Comparison of ENCODE assay signal across 7 mouse cellular contexts in genomic region chr11:44665156-44665682, GRCm38 (mm10). TPM values are rescaled to one million over a fixed set of nuclear protein-coding genes. Genes with fewer than 3 reads are reported as not detected.
DNase-seq lines count a peak whose midpoint lies in the region; ATAC-seq and TF ChIP-seq lines count a peak whose summit lies in the region.

No protein-coding gene starts in this region.

- 1% methylated on average over 18 of the region's 18 CpGs for WGBS in forebrain, embryonic 14.5 days
- 1% methylated on average over 18 of the region's 18 CpGs for WGBS in hindbrain, embryonic 11.5 days
- 1% methylated on average over 18 of the region's 18 CpGs for WGBS in limb, embryonic 14.5 days
- 4% methylated on average over 18 of the region's 18 CpGs for WGBS in midbrain, embryonic 16.5 days

- ATAC-seq in forebrain, embryonic 14.5 days, result peak; percentile 52; the same call in 1 of the 2 replicates
- peak; percentile 73 for ATAC-seq in hindbrain, embryonic 11.5 days (ENCODE audit: low FRiP score)
- ATAC-seq in limb, embryonic 14.5 days (ENCODE audit: low FRiP score, low read depth), result peak; percentile 67
- peak; percentile 85 for ATAC-seq in midbrain, embryonic 16.5 days
- no peak for ATAC-seq in erythroid progenitor cell, adult 5-6 weeks (replicated peaks; ENCODE audit: low FRiP score, poor library complexity, severe bottlenecking)

- TF ChIP-seq RAD21 in CH12.LX (IDR thresholded peaks at IDR 0.05; ENCODE audit: low read depth, low read length), result no peak

- H3K4me3 ChIP-seq in CH12.LX (replicated peaks in 1 of 3; ENCODE audit: low read depth in 2 of 3, low read length in 2 of 3, poor library complexity in 1 of 3), result peak overlapping the region; percentile 50 to 58 (median 58)
- H3K4me3 ChIP-seq in forebrain, embryonic 14.5 days (ENCODE audit: low read depth, low read length), result peak overlapping the region; percentile 4; the same call in 1 of the 2 replicates
- peak overlapping the region; percentile 17; the same call in 1 of the 2 replicates for H3K4me3 ChIP-seq in hindbrain, embryonic 11.5 days (ENCODE audit: low read depth, low read length)
- H3K4me3 ChIP-seq in limb, embryonic 14.5 days (replicated peaks; ENCODE audit: low read length), result peak overlapping the region; percentile 22
- H3K4me3 ChIP-seq in midbrain, embryonic 16.5 days (ENCODE audit: low read depth, low read length), result peak overlapping the region; percentile 18; the same call in 1 of the 2 replicates

- H3K4me2 ChIP-seq in CH12.LX (ENCODE audit: insufficient read depth, low read depth, poor library complexity, severe bottlenecking), result peak overlapping the region; percentile 73
- peak overlapping the region; percentile 46 for H3K4me2 ChIP-seq in forebrain, embryonic 14.5 days (ENCODE audit: low read length)
- peak overlapping the region; percentile 46 for H3K4me2 ChIP-seq in hindbrain, embryonic 11.5 days (replicated peaks; ENCODE audit: low read depth, low read length)
- H3K4me2 ChIP-seq in limb, embryonic 14.5 days (replicated peaks; ENCODE audit: low read depth, low read length, severe bottlenecking), result peak overlapping the region; percentile 43
- H3K4me2 ChIP-seq in midbrain, embryonic 16.5 days (ENCODE audit: low read length), result peak overlapping the region; percentile 57

- peaks cover 31% of the 10 kb centered on the region for H3K79me2 ChIP-seq in CH12.LX (replicated peaks; ENCODE audit: control insufficient read depth, extremely low read depth, insufficient read depth, poor library complexity, severe bottlenecking)

- H3K9me3 ChIP-seq in CH12.LX (replicated peaks; ENCODE audit: low read length), result no peaks in the 10 kb centered on the region
- no peaks in the 10 kb centered on the region for H3K9me3 ChIP-seq in forebrain, embryonic 14.5 days (replicated peaks; ENCODE audit: control insufficient read depth, low read length)
- no peaks in the 10 kb centered on the region for H3K9me3 ChIP-seq in hindbrain, embryonic 11.5 days (ENCODE audit: control insufficient read depth, low read length)
- H3K9me3 ChIP-seq in limb, embryonic 14.5 days (ENCODE audit: control insufficient read depth, low read length), result no peaks in the 10 kb centered on the region
- no peaks in the 10 kb centered on the region for H3K9me3 ChIP-seq in midbrain, embryonic 16.5 days (replicated peaks; ENCODE audit: control insufficient read depth, low read length, poor library complexity, severe bottlenecking)

- peak; percentile 77; the same call in 1 of the 2 replicates for TF ChIP-seq POLR2A in CH12.LX (IDR thresholded peaks at IDR 0.05; ENCODE audit: low read depth, low read length)
- TF ChIP-seq POLR2A in limb, embryonic 14.5 days (IDR thresholded peaks at IDR 0.05; ENCODE audit: borderline replicate concordance, extremely low read depth, insufficient read depth, insufficient read length), result 0 out of 2 replicates have a peak, but pooled peaks have one; percentile 23

- dilution Hi-C loops in CH12.LX (cut with MboI; ENCODE audit: extremely low pct_ligation_motif_present, extremely low pct_unique_long_range_greater_than_20kb, low sequenced_read_pairs), result no loop called here

- H3K27ac ChIP-seq in CH12.LX (ENCODE audit: insufficient read depth, low read depth), result peak overlapping the region; percentile 97
- H3K27ac ChIP-seq in forebrain, embryonic 14.5 days (ENCODE audit: low read depth, low read length), result no peak overlapping the region
- peak overlapping the region; percentile 73 for H3K27ac ChIP-seq in hindbrain, embryonic 11.5 days (ENCODE audit: low read depth, low read length)
- peak overlapping the region; percentile 61 for H3K27ac ChIP-seq in limb, embryonic 14.5 days (replicated peaks; ENCODE audit: low read depth, low read length)
- peak overlapping the region; percentile 35; the same call in 1 of the 2 replicates for H3K27ac ChIP-seq in midbrain, embryonic 16.5 days (ENCODE audit: low read length)

- TF ChIP-seq EP300 in CH12.LX (IDR thresholded peaks at IDR 0.05; ENCODE audit: low read length), result no peak

- peak overlapping the region; percentile 97 for H3K9ac ChIP-seq in CH12.LX (ENCODE audit: insufficient read depth, low read depth)
- H3K9ac ChIP-seq in forebrain, embryonic 14.5 days (ENCODE audit: low read length), result peak overlapping the region; percentile 38; the same call in 1 of the 2 replicates
- peak overlapping the region; percentile 56 for H3K9ac ChIP-seq in hindbrain, embryonic 11.5 days (ENCODE audit: low read depth, low read length)
- H3K9ac ChIP-seq in limb, embryonic 14.5 days (ENCODE audit: low read depth, low read length, severe bottlenecking), result peak overlapping the region; percentile 43
- H3K9ac ChIP-seq in midbrain, embryonic 16.5 days (ENCODE audit: low read depth, low read length), result peak overlapping the region; percentile 58

- H3K4me1 ChIP-seq in CH12.LX (ENCODE audit: control insufficient read depth in 1 of 2, insufficient read depth in 2 of 2), result peaks cover 14 to 79% of the 10 kb centered on the region in 2 experiments
- H3K4me1 ChIP-seq in forebrain, embryonic 14.5 days (ENCODE audit: control insufficient read depth, insufficient read depth, low read length), result peaks cover 5% of the 10 kb centered on the region
- H3K4me1 ChIP-seq in hindbrain, embryonic 11.5 days (replicated peaks; ENCODE audit: control insufficient read depth, insufficient read depth, low read length), result peaks cover 8% of the 10 kb centered on the region; the same call in 1 of the 2 replicates
- peaks cover 41% of the 10 kb centered on the region for H3K4me1 ChIP-seq in limb, embryonic 14.5 days (ENCODE audit: control insufficient read depth, insufficient read depth, low read length)
- H3K4me1 ChIP-seq in midbrain, embryonic 16.5 days (ENCODE audit: control insufficient read depth, insufficient read depth, low read length), result peaks cover 13% of the 10 kb centered on the region

- peak; percentile 91 for DNase-seq in CH12.LX (ENCODE audit: extremely low read depth)
- peak; percentile 41 for DNase-seq in R1 (ENCODE audit: low read depth, low spot score)
- peak; percentile 49 for DNase-seq in forebrain, embryonic 14.5 days (ENCODE audit: low spot score)
- DNase-seq in hindbrain, embryonic 11.5 days (ENCODE audit: low spot score), result peak; percentile 64
- peak; percentile 33 for DNase-seq in limb, embryonic 14.5 days (ENCODE audit: low spot score)

- no peaks in the 10 kb centered on the region for H3K27me3 ChIP-seq in CH12.LX (replicated peaks)
- peaks cover 16% of the 10 kb centered on the region for H3K27me3 ChIP-seq in forebrain, embryonic 14.5 days (replicated peaks; ENCODE audit: control insufficient read depth, insufficient read depth, low read length)
- H3K27me3 ChIP-seq in hindbrain, embryonic 11.5 days (ENCODE audit: control insufficient read depth, insufficient read depth, low read length), result no peaks in the 10 kb centered on the region
- no peaks in the 10 kb centered on the region for H3K27me3 ChIP-seq in limb, embryonic 14.5 days (ENCODE audit: control insufficient read depth, insufficient read depth, low read length)
- no peaks in the 10 kb centered on the region for H3K27me3 ChIP-seq in midbrain, embryonic 16.5 days (ENCODE audit: control insufficient read depth, insufficient read depth, low read depth, low read length)

- H3K36me3 ChIP-seq in CH12.LX (replicated peaks in 1 of 2; ENCODE audit: control insufficient read depth in 1 of 2, insufficient read depth in 1 of 2, low read length in 1 of 2), result peaks cover 12 to 37% of the 10 kb centered on the region in 2 experiments
- H3K36me3 ChIP-seq in forebrain, embryonic 14.5 days (ENCODE audit: control insufficient read depth, insufficient read depth, low read length), result no peaks in the 10 kb centered on the region
- H3K36me3 ChIP-seq in hindbrain, embryonic 11.5 days (ENCODE audit: control insufficient read depth, insufficient read depth, low read length), result no peaks in the 10 kb centered on the region
- H3K36me3 ChIP-seq in limb, embryonic 14.5 days (ENCODE audit: control insufficient read depth, insufficient read depth, low read length), result no peaks in the 10 kb centered on the region
- H3K36me3 ChIP-seq in midbrain, embryonic 16.5 days (ENCODE audit: control insufficient read depth, insufficient read depth, low read length), result no peaks in the 10 kb centered on the region

- in situ Hi-C loops in CH12.LX (cut with MboI; ENCODE audit: low pct_ligation_motif_present, low pct_unique_long_range_greater_than_20kb, low sequenced_read_pairs), result no loop called here

- TF ChIP-seq CTCF in CH12.LX (conservative IDR thresholded peaks at IDR 0.05 in 1 of 2, IDR thresholded peaks at IDR 0.05 in 1 of 2; ENCODE audit: low read depth in 2 of 2, low read length in 2 of 2), result no peak; a peak in 1 of 4 replicates

TF ChIP-seq in CH12.LX, 34 proteins besides CTCF, POLR2A, EP300 and RAD21 (continues in another document):
- TF ChIP-seq JUN (IDR thresholded peaks at IDR 0.05; ENCODE audit: insufficient read depth, low read depth, low read length) (no peak), ZNF384 (IDR thresholded peaks at IDR 0.05; ENCODE audit: low read depth, low read length) (no peak), BHLHE40 (IDR thresholded peaks at IDR 0.05; ENCODE audit: low read depth, low read length) (peak; percentile 85), ELF1 (IDR thresholded peaks at IDR 0.05; ENCODE audit: low read depth, low read length) (peak; percentile 45), ZC3H11A (IDR thresholded peaks at IDR 0.05; ENCODE audit: low read depth, low read length) (no peak), IRF4 (IDR thresholded peaks at IDR 0.05; ENCODE audit: low read depth, low read length) (no peak; the same call in 1 of the 2 replicates), HCFC1 (IDR thresholded peaks at IDR 0.05; ENCODE audit: low read depth, low read length) (peak; percentile 50), MAFK (IDR thresholded peaks at IDR 0.05; ENCODE audit: insufficient replicate concordance, low read length) (no peak), RCOR1 (conservative IDR thresholded peaks at IDR 0.05; ENCODE audit: low read depth, low read length) (no peak; the same call in 1 of the 2 replicates), MAX (IDR thresholded peaks at IDR 0.05; ENCODE audit: low read length) (peak; percentile 95), E2F4 (IDR thresholded peaks at IDR 0.05; ENCODE audit: insufficient replicate concordance, low read depth, low read length) (no peak)

RNA-seq across cellular contexts. Expression of gene Ebf1, which starts 48.1 kb away (rescaled TPM):
- total RNA-seq in CH12.LX (2012; rRNA removed) (24.9 and 37.8 TPM in 2 replicates), CH12.LX (2014; rRNA removed) (42.8 and 44.2 TPM in 2 replicates)
- 52.5 and 60.7 TPM in 2 replicates for polyA plus RNA-seq in CH12.LX (2012; ENCODE audit: insufficient read length, low read depth)
- polyA plus RNA-seq in forebrain, embryonic 14.5 days (2014; fragmentation: Nextera tagmentation; extraction: Ambion mirVana), result 30.7 and 37.6 TPM in 2 replicates
- polyA plus RNA-seq in hindbrain, embryonic 11.5 days (2014; fragmentation: Nextera tagmentation; extraction: Ambion mirVana), result 102 and 111 TPM in 2 replicates
- polyA plus RNA-seq in limb, embryonic 14.5 days (2012; rRNA removed), result 42.9 and 60.5 TPM in 2 replicates
- polyA plus RNA-seq in limb, embryonic 14.5 days (2014; fragmentation: Nextera tagmentation; extraction: Ambion mirVana), result 71.4 and 85.0 TPM in 2 replicates
- polyA plus RNA-seq in midbrain, embryonic 16.5 days (2015; fragmentation: Nextera tagmentation; extraction: Ambion mirVana), result 52.9 and 53.3 TPM in 2 replicates
- 16.2 and 21.0 TPM in 2 replicates for total RNA-seq in erythroid progenitor cell, adult 5-6 weeks (2015; ENCODE audit: low replicate concordance)
- 3.7 and 7.6 TPM in 2 replicates for total RNA-seq in erythroid progenitor cell, adult 5-6 weeks (2017; ENCODE audit: low replicate concordance)

Comparison
In these comparisons a context has a peak if more than half of its experiments do, and no peak if none do; other contexts are left out.
1. DNase-seq: peak in every context shown above with its lines; median percentile 91 in CH12.LX; 64 in hindbrain, embryonic 11.5 days; 49 in forebrain, embryonic 14.5 days; 41 in R1; 33 in limb, embryonic 14.5 days.
2. H3K4me3 ChIP-seq: peak in every context shown above with its lines; median percentile 58 in CH12.LX; 22 in limb, embryonic 14.5 days; 18 in midbrain, embryonic 16.5 days; 17 in hindbrain, embryonic 11.5 days; 4 in forebrain, embryonic 14.5 days.
3. H3K9ac ChIP-seq: peak in every context shown above with its lines; median percentile 97 in CH12.LX; 58 in midbrain, embryonic 16.5 days; 56 in hindbrain, embryonic 11.5 days; 43 in limb, embryonic 14.5 days; 38 in forebrain, embryonic 14.5 days.